Mouse (Mus musculus) bone marrow macrophage, adult 2 months (primary cell): Measurements from ENCODE around the gene Tnfsf14.

Source experiments
- CTCF ChIP-seq: IDR thresholded peaks from 2 replicates; pipeline ENCODE4 v1.5.1; 2012; ENCODE audit warnings: low read depth, mild to moderate bottlenecking, low read length, moderate library complexity
- POLR2A ChIP-seq: IDR thresholded peaks from 2 replicates; pipeline ENCODE4 v1.6.1; 2012; ENCODE audit warnings: mild to moderate bottlenecking, low read depth, low read length, borderline replicate concordance

- TF ChIP-seq CTCF (no peak), POLR2A (no peak)
Measured at GRCm38 (mm10) chr17:57234254-57234928, 40.4 kb upstream of the Tnfsf14 start.
